Mouse (Mus musculus) heart, postnatal 0 days (tissue): ENCODE data around the gene Ephb1.

Experiments
- CTCF ChIP-seq: IDR thresholded peaks from 2 replicates; pipeline ENCODE4 v1.5.1; 2016; ENCODE audit warnings: antibody characterized with exemption, control low read depth, low read depth
- EP300 ChIP-seq: IDR thresholded peaks from 2 replicates; pipeline ENCODE4 v1.6.1; 2016; ENCODE audit warnings: antibody characterized with exemption, low read depth

DNA sequence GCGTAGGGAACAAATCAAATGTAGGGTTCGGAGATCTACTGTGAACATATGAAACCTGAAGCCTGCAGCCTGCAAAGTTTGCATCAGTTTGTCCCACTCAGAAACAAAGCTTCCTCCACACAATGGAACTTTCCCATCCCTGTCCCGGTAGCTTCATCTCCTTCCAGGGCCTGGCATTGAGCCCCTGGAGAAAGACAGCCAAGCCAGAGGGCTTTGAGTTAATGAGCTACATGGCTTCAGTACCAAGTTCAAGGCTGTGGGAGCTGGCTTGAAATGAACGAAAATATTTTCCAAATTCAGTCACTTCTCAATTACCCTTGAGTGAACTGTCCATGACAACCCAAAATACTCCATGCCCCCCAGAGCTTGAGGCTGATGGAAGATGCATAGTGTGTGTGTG is 160.4 kb downstream of the Ephb1 start:
- TF ChIP-seq EP300 = no peak
- no peak for TF ChIP-seq CTCF
